Mouse (Mus musculus) liver, embryonic 18 days (tissue): ENCODE results near the gene Gpat3. TPM values are rescaled to one million over a fixed set of nuclear protein-coding genes. Genes with fewer than 3 reads are reported as not detected.

Source experiments
- polyA plus RNA-seq: library from polyadenylated mRNA; depleted of rRNA; stranded (reverse); fragments of >200 nt; gene quantifications from 2 replicates; pipeline ENCODE4 v1.2.3, GENCODE M21; 2012; rRNA removed

Gene Gpat3
- 6.3 TPM in 2 replicates for polyA plus RNA-seq

DNA sequence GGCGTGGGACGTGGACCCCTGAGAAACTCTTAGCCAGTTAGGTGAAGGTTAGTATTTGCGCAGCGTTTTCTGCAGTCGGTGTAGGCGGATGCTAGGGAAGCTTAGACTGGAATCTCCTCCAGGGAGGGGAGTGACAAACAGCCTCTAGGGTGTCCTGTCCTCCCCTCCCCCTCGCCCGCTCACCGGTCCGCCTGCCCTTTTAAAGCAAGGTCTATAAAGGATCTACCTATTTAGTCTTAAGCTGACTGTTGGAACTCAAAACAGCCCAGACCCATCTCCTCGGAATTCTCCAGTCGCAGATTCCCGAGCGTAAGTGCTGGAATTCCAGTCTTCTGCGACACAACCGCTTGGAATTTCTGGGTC, at the start of gene Gpat3:
Gene Gpat3, plus strand, starts transcription at position 229 of the 363 bp plus-strand sequence.

DNA sequence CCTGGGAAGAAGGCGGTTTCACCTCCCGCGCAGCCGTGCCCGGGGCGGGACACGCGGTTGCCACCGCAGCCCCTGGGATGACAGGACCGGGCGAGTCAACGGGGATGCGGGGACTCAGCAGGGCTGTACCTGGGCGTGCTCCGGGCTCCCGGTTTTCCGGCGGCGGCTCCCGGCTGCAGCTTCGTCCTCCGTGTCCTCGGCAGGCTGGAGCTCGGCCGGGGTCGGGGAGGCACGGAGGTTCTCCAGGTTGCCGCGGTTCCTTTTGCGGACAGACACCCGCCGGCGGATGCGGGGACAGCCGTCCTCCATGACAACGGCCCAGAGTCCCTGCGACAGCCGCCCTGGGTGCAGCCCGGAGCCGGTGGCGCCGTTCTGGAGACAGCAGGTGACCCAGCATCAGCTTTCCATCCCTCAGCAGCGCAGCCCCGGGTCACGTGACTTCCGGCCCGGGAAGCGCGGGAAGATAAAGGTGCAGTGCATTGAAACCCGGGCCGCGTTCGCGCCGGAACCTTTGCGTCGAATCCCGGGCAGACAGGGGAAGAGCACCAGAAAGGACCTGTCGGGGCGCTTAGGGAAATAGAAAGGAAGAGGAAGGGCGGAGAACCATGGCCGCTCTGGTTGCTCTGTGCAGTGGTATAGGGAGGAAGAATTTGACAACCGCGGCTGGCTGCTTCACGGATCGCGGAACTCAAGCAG, 47.2 kb upstream of the Gpat3 start, which contains the start of the genes Helq and Mrps18c:
Gene Helq, minus strand, starts transcription at position 434 of the 696 bp plus-strand sequence.
Gene Mrps18c, plus strand, starts transcription at position 463 of the 696 bp plus-strand sequence.

DNA sequence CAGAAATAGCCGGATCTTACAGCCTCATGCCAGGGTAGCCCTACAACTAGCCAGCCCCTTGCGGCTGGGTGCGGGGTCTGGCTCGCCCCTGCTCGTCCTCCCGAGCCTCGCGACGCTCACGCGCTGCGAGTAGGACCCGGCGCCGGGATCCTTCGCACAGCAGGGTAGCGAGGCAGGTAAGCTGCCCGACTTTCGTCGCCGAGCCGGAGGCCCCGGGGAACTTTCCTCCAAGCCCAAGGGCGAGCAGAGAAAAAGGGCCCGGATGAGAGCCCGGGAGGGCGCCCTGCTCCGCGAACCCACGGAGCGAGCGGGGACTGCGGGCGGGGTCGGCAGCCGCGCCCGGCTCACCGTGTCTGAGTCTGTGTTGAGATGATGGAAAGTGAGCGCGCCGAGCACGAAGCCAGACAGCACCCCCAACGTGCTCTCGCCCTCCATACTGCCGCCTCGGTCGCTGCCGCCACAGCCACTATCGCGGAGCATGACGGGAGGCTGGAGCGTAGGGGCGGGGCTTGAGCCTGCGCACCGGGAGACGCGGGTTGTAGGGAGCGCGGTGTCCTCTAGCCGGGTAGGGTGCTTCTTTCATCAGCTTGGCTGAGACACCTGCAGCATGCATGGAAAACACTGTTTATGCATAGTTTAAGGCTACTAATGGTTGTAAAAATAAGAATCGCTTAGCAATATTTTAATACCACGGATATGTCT, 24.9 kb upstream of the Gpat3 start, which contains the start of gene Abraxas1:
Gene Abraxas1, minus strand, starts transcription at position 483 of the 702 bp plus-strand sequence.

Other genes with a start within 250 kb of the Gpat3 start
- gene Coq2, start 170.6 kb upstream of the Gpat3 start, polyA plus RNA-seq: 29.5 and 29.6 TPM in 2 replicates
- gene Hpse, start 126.0 kb upstream of the Gpat3 start, polyA plus RNA-seq: 2.1 and 2.2 TPM in 2 replicates
- 6.0 and 6.5 TPM in 2 replicates for gene Helq, start 47.1 kb upstream of the Gpat3 start, polyA plus RNA-seq
- 32.8 and 35.9 TPM in 2 replicates for gene Mrps18c, start 47.1 kb upstream of the Gpat3 start, polyA plus RNA-seq
- 8.6 and 11.1 TPM in 2 replicates for gene Abraxas1, start 24.7 kb upstream of the Gpat3 start, polyA plus RNA-seq